Mouse (Mus musculus): ENCODE measurements around the gene Zfp157.
"Not testable (repeated sequence)": the region's sequence is repeated elsewhere in the genome, so short reads cannot be mapped to it uniquely, and the experiment has no call there.

Gene Zfp157

DNA sequence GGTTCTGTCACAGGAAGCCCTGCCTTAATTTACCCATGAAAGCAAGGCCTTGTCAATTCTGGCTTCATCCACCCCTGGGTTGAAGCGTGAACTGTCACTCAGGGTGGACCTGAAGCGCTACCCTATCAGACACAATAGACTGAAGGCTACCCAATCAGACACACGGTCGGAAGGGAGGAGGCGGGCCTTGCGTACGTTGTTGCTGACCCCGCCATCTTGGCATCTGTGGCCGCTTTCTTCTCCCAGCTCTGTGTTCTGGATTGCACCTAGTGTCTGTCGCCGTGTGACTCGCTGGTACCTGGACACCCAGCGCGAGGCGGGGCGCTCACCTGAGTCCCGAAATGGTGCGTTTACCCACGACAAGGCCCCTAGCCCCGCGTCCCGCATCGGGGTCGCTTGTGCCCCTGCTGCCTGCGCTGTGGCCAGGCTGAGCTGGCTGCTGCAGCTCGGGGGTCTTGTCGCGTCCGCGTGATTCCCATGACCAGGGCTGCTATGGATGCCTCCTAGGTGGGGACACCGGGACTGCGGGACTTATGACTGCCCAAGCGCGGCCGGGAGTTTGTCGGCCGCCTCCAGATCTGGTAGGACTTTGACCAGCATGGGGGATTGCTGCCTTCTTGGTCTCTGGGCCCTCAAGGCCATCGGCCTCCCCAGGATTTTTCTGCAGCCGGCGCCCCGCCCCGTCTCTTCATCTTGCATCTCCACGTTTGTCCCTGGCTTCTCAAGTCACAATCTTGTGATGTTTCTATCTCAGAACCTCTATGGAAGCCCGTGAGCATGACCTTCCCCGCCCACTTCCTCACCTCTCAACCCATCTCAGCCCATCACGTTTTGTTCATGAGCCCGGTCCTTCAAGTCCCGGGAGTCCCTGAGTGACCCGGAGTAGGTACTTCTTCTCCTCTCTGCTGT, at the start of gene Zfp157:
Zfp157 (plus strand) TSS at position 183 of the 909 bp plus-strand sequence.
- DNase-seq (ENCODE audit: low spot score): peak; percentile 80

DNA sequence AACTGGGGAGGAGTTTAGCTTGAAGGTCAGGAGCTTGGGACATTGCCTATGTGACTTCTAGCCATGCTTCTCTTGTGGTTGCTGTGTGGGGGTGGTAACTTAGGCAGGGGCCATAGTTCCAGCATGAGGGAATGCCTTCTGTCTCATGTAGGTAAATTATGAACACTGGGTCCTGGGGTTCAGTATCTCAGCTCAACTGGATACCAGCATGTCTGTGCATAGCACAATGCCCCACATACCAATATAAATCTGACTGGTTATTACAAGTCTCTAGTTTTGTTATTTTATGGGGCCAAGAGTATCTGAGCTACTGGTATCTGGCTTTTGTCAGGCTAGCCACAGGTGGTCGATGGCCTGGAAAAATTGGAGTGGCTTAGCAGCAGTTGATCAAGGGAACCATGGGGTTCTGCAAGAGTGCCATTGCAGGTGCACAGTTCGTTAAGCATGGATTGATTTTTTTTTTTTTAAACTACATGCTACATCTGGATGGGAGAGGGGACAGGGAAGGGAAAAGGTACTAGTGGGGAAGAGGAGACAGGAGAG, 43.4 kb upstream of the Zfp157 start:
- no peak for DNase-seq (ENCODE audit: low spot score)

DNA sequence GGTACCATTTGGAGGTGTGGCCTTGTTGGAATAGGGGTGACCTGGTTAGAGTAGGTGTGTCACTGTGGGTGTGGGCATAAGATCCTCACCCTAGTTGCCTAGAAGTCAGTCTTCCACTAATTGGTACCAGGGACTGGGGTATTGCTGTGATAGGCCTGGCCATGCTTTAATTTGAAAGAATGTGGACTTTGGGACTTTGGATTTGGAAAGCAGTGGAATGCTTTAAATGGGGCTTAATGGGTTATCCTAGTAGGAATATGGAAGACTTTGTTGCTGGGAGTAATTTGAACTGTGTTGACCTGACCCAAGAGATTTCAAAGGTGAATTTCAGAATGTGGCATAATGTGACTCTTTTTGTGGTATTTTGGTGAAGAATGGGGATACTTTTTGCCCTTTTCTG, 40.8 kb upstream of the Zfp157 start:
- not testable (repeated sequence) for DNase-seq (ENCODE audit: low spot score)

DNA sequence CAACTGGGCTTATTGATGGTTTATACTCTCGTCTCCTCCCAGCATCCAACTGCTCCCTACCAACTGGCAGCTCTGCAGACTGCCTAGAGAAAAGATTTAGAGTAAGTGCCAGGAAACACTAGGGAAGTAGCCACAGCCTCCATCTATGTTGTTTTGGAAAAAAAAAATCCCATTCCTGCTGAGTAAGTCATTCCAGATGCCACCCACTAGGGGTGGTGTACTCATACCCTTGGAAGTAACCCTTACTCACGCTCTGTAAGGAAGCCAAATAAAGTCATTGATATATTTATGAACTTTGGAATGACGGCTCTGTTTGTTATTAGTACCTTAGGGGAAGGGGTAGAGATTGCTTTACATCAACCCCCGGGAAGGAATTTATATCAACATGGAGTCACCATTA, 17.1 kb downstream of the Zfp157 start:
- DNase-seq (ENCODE audit: low spot score): no peak

DNA sequence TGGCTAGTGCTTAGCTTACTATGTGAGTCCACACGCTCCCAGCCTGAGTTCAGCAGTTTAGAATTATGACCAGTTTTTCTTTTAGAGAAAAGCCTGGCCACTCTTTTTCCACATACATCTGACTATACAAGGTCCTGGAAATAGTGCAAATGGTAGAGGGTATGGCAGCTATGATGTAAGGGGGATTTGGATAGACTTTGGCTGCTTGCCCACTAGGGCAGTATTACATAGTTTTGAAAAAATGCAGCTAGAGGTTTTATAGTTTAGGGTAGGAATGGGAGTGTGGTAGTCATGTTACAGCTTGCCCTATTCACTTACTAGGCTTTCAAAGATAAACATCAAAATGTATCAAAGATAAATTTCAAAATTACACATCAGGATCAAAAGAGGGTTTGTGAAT, 17.8 kb downstream of the Zfp157 start:
- DNase-seq (ENCODE audit: low spot score): no peak

DNA sequence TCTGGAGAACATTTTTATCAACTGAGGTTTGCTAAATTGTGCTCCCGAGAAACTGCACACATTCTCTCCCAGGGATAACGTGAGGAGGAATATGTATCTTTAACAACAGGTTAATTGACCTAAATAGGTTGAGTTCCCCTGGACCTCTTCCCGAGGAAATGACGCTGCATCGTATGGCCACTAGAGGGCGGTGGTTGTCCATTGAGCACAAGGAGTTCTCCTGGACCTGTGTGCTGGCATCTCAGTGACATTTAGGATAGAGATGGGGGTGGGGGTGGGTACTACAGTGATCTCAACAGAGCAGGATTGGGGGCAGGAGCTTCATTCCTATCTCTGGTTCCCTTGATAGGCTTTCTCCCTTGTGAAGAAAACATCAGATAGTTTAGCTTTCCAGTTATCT, 32.3 kb downstream of the Zfp157 start:
- no peak for DNase-seq (ENCODE audit: low spot score)

DNA sequence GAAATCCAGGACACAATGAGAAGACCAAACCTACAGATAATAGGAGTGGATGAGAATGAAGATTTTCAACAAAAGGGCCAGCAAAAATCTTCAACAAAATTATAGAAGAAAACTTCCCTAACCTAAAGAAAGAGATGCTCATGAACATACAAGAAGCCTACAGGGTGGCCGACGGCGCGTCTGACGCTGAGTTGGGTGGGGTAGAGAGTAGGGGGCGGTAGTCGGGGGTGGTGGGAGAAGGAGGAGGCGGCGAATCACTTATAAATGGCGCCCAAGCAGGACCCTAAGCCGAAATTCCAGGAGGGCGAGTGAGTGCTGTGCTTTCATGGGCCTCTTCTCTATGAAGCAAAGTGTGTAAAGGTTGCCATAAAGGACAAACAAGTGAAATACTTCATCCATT, 63.3 kb downstream of the Zfp157 start:
- DNase-seq (ENCODE audit: low spot score): not testable (repeated sequence)

All from ovary, adult 18-20 months (tissue).